Mouse (Mus musculus) neural tube, embryonic 12.5 days (tissue): Measurements from ENCODE around the gene Pip4k2a. TPM values are rescaled to one million over a fixed set of nuclear protein-coding genes. Genes with fewer than 3 reads are reported as not detected.
"Not testable (repeated sequence)": the region's sequence is repeated elsewhere in the genome, so short reads cannot be mapped to it uniquely, and the experiment has no call there.

ENCODE experiments used
- ATAC-seq: fragments of 200-750 bp; cut with Nextera tagmentation; 2 replicates; pipeline ENCODE4 v1.8.0; 2017; ENCODE audit warnings: low read depth, mild to moderate bottlenecking, moderate TSS enrichment, moderate library complexity; ENCODE audit not compliant: low FRiP score
- H3K27ac ChIP-seq: fragments of 300-500 bp; sonication (generic); 2 replicates; pipeline ENCODE4 v1.5.1; 2016
- H3K27me3 ChIP-seq: fragments of 300-500 bp; sonication (generic); replicated peaks from 2 replicates; pipeline ENCODE4 v1.6.1; 2016; ENCODE audit warnings: mild to moderate bottlenecking
- H3K36me3 ChIP-seq: fragments of 300-500 bp; sonication (generic); 2 replicates; pipeline ENCODE4 v1.6.1; 2016; ENCODE audit warnings: mild to moderate bottlenecking
- H3K4me1 ChIP-seq: fragments of 300-500 bp; sonication (generic); 2 replicates; pipeline ENCODE4 v1.6.1; 2016
- H3K4me2 ChIP-seq: fragments of 300-500 bp; sonication (generic); replicated peaks from 2 replicates; pipeline ENCODE4 v1.6.1; 2016; ENCODE audit warnings: mild to moderate bottlenecking
- H3K4me3 ChIP-seq: fragments of 300-500 bp; sonication (generic); 2 replicates; pipeline ENCODE4 v1.5.1; 2016
- H3K9ac ChIP-seq: fragments of 300-500 bp; sonication (generic); 2 replicates; pipeline ENCODE4 v1.6.1; 2016; ENCODE audit warnings: mild to moderate bottlenecking
- H3K9me3 ChIP-seq: fragments of 300-500 bp; sonication (generic); 2 replicates; pipeline ENCODE4 v1.6.1; 2016; ENCODE audit warnings: mild to moderate bottlenecking
- WGBS: fragments of 180-500 bp; shearing (Covaris S2); methylation state at CpG from one replicate; pipeline ENCODE4 v1.1.7; 2016; 5-methylcytosine and 5-hydroxymethylcytosine counted together
- polyA plus RNA-seq: library from polyadenylated mRNA; unstranded; fragments of >200 nt; fragmentation: Nextera tagmentation; extraction: Ambion mirVana; gene quantifications from 2 replicates; pipeline ENCODE4 v1.2.1, GENCODE M21; 2016

Gene Pip4k2a
- 14.3 and 15.1 TPM in 2 replicates for polyA plus RNA-seq

GRCm38 (mm10) chr2:18998054-18998478, at the start of gene Pip4k2a, which contains the start of gene 4930426L09Rik:
Pip4k2a (minus strand) TSS chr2:18998126.
4930426L09Rik (plus strand) TSS chr2:18998343.
- WGBS: 0% methylated on average over 48 of the region's 66 CpGs
- ATAC-seq: peak; percentile 97
- Histone ChIP-seq H3K9me3 (no peaks in the 10 kb centered on the region), H3K27me3 (no peaks in the 10 kb centered on the region), H3K27ac (peak within 1 kb of the TSS; percentile 83), H3K4me1 (peaks cover 10% of the 10 kb centered on the region; the same call in 1 of the 2 replicates), H3K4me3 (peak within 1 kb of the TSS; percentile 79), H3K4me2 (peak within 1 kb of the TSS; percentile 97), H3K9ac (peak within 1 kb of the TSS; percentile 76), H3K36me3 (no peaks in the 10 kb centered on the region)

DNA sequence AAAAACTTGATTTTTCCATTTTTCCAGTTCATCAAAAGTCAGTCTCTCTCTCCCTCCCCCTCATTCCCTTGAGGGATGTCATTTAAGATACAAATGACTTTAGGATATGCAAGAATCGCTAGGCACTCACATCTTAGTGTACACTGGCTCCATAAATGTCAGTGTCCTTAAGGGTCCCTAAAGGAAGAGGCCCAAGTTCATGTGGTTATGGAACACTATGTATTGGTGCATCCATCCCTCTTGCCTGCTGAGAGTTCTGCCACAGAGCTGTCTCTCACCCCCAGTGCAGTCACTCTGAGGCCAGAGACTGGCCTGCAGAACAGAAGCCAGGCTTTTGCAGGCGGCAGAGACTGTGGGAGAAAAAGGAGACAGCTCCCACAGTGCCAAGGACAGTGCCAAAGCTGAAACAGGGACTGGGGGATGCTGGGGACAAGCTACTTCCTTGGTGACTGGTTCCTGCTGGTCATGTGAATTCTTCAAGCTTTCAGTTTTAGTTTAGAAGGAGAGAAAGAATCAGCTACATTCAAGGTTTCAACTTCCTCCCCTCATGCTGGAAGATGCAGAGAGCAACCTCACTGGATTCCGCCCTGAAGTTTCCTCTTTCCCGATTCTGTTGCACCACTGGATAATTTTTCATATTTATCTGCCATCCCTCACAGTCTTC, 40.1 kb upstream of the Pip4k2a start:
- no peak overlapping the region for H3K4me2 ChIP-seq
- no peaks in the 10 kb centered on the region for H3K27me3 ChIP-seq
- no peak overlapping the region for H3K4me3 ChIP-seq
- H3K9ac ChIP-seq: no peak overlapping the region
- no peaks in the 10 kb centered on the region for H3K4me1 ChIP-seq
- no peaks in the 10 kb centered on the region for H3K36me3 ChIP-seq
- no peak overlapping the region for H3K27ac ChIP-seq
- 81% methylated on average over 4 of the region's 4 CpGs for WGBS
- H3K9me3 ChIP-seq: no peaks in the 10 kb centered on the region
- ATAC-seq: no peak

DNA sequence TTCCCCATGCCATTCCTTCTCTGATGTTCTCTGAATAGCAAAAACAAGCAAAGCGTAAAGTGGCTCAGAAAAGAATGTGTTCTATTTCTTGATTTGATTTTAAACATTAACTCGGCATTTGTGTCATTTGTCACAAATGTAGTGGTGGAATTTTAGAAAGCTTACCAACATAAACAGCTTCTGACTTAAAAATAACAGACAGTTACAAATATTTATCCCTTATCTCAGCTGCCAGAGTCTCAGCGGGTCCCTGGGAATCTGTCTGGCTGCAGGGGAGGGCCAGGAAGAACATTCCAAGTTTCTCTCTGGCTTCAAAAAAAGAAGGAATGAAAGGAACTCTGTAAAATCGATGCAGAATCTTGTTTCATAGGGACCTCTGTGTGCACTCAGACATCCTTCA, 39.5 kb upstream of the Pip4k2a start:
- Histone ChIP-seq H3K4me3 (no peak overlapping the region), H3K27me3 (no peaks in the 10 kb centered on the region), H3K9me3 (no peaks in the 10 kb centered on the region), H3K27ac (no peak overlapping the region), H3K36me3 (no peaks in the 10 kb centered on the region), H3K4me1 (no peaks in the 10 kb centered on the region), H3K4me2 (no peak overlapping the region), H3K9ac (no peak overlapping the region)
- WGBS: 82% methylated on average over 4 of the region's 4 CpGs
- ATAC-seq: no peak

GRCm38 (mm10) chr2:19024807-19025206, 26.9 kb upstream of the Pip4k2a start:
- H3K9me3 ChIP-seq: no peaks in the 10 kb centered on the region
- no peak for ATAC-seq
- H3K4me1 ChIP-seq: no peaks in the 10 kb centered on the region
- 86% methylated on average over 2 of the region's 2 CpGs for WGBS
- H3K4me3 ChIP-seq: no peak overlapping the region
- H3K9ac ChIP-seq: no peak overlapping the region
- no peaks in the 10 kb centered on the region for H3K27me3 ChIP-seq
- H3K27ac ChIP-seq: no peak overlapping the region
- no peaks in the 10 kb centered on the region for H3K36me3 ChIP-seq
- H3K4me2 ChIP-seq: no peak overlapping the region

GRCm38 (mm10) chr2:19018034-19018433, 20.1 kb upstream of the Pip4k2a start:
- H3K9me3 ChIP-seq: no peaks in the 10 kb centered on the region
- 75% methylated on average over 2 of the region's 2 CpGs for WGBS
- H3K4me2 ChIP-seq: no peak overlapping the region
- H3K4me3 ChIP-seq: no peak overlapping the region
- H3K9ac ChIP-seq: no peak overlapping the region
- ATAC-seq: no peak
- no peaks in the 10 kb centered on the region for H3K36me3 ChIP-seq
- no peak overlapping the region for H3K27ac ChIP-seq
- no peaks in the 10 kb centered on the region for H3K27me3 ChIP-seq
- H3K4me1 ChIP-seq: no peaks in the 10 kb centered on the region

- no peak for ATAC-seq
- no peak overlapping the region for H3K4me2 ChIP-seq
Measured at GRCm38 (mm10) chr2:19016839-19017238, 18.9 kb upstream of the Pip4k2a start.

GRCm38 (mm10) chr2:19016348-19016747, 18.4 kb upstream of the Pip4k2a start:
- H3K27me3 ChIP-seq: no peaks in the 10 kb centered on the region
- H3K36me3 ChIP-seq: no peaks in the 10 kb centered on the region
- no peak overlapping the region for H3K4me2 ChIP-seq
- ATAC-seq: no peak
- H3K27ac ChIP-seq: no peak overlapping the region
- H3K4me3 ChIP-seq: no peak overlapping the region
- H3K4me1 ChIP-seq: no peaks in the 10 kb centered on the region
- H3K9me3 ChIP-seq: no peaks in the 10 kb centered on the region
- WGBS: 91% methylated on average over 5 of the region's 5 CpGs
- H3K9ac ChIP-seq: no peak overlapping the region

More at GRCm38 (mm10) chr2:19016839-19017238, 18.9 kb upstream of the Pip4k2a start:
- WGBS: 79% methylated on average over 1 of the region's 1 CpGs
- no peak overlapping the region for H3K9ac ChIP-seq
- no peak overlapping the region for H3K27ac ChIP-seq
- no peaks in the 10 kb centered on the region for H3K4me1 ChIP-seq
- no peaks in the 10 kb centered on the region for H3K9me3 ChIP-seq
- H3K27me3 ChIP-seq: no peaks in the 10 kb centered on the region
- H3K36me3 ChIP-seq: no peaks in the 10 kb centered on the region
- no peak overlapping the region for H3K4me3 ChIP-seq

DNA sequence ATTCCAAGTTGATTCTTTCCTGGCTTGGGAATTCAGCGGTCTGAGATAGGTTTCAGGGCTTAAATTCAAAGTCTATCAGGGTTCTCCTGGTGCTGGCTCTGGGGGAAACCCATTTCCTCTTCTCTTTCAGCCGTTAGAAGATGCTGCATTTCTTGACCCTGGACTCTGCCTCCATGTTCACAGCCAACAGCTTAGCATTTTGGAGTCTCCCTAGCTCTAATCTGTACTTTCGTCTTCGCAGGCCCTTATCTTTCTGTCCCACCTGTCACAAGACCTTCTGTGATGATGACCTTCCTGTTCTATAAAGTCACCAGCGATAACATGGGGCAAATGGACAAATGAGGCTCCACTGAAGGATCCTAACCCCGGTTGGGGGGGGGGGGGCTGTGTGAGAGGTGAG, 13.5 kb upstream of the Pip4k2a start:
- 94% methylated on average over 6 of the region's 6 CpGs for WGBS
- no peak overlapping the region for H3K9ac ChIP-seq
- H3K4me3 ChIP-seq: no peak overlapping the region
- H3K27ac ChIP-seq: no peak overlapping the region
- no peak for ATAC-seq
- H3K27me3 ChIP-seq: no peaks in the 10 kb centered on the region
- H3K4me1 ChIP-seq: no peaks in the 10 kb centered on the region
- no peaks in the 10 kb centered on the region for H3K9me3 ChIP-seq
- H3K36me3 ChIP-seq: no peaks in the 10 kb centered on the region
- H3K4me2 ChIP-seq: no peak overlapping the region

GRCm38 (mm10) chr2:19010541-19010940, 12.6 kb upstream of the Pip4k2a start:
- not testable (repeated sequence) for H3K4me3 ChIP-seq, H3K27ac ChIP-seq, H3K4me1 ChIP-seq, H3K36me3 ChIP-seq, ATAC-seq, H3K27me3 ChIP-seq, H3K9me3 ChIP-seq, H3K4me2 ChIP-seq, H3K9ac ChIP-seq
- WGBS: 57% methylated on average over 1 of the region's 1 CpGs

- Histone ChIP-seq H3K9ac (no peak overlapping the region), H3K27ac (no peak overlapping the region), H3K4me1 (no peaks in the 10 kb centered on the region), H3K27me3 (no peaks in the 10 kb centered on the region), H3K4me3 (no peak overlapping the region), H3K36me3 (no peaks in the 10 kb centered on the region), H3K4me2 (no peak overlapping the region), H3K9me3 (no peaks in the 10 kb centered on the region)
- no peak for ATAC-seq
- WGBS: 85% methylated on average over 4 of the region's 4 CpGs
Measured at GRCm38 (mm10) chr2:19007580-19007979, 9.7 kb upstream of the Pip4k2a start.

GRCm38 (mm10) chr2:19006124-19006523, 8.2 kb upstream of the Pip4k2a start:
- H3K36me3 ChIP-seq: no peaks in the 10 kb centered on the region
- H3K4me3 ChIP-seq: no peak overlapping the region
- H3K4me1 ChIP-seq: no peaks in the 10 kb centered on the region
- H3K27ac ChIP-seq: no peak overlapping the region
- no peaks in the 10 kb centered on the region for H3K9me3 ChIP-seq
- no peak overlapping the region for H3K4me2 ChIP-seq
- H3K9ac ChIP-seq: no peak overlapping the region
- H3K27me3 ChIP-seq: no peaks in the 10 kb centered on the region
- 77% methylated on average over 7 of the region's 7 CpGs for WGBS
- no peak for ATAC-seq

GRCm38 (mm10) chr2:19004801-19005200, 6.9 kb upstream of the Pip4k2a start:
- no peaks in the 10 kb centered on the region for H3K9me3 ChIP-seq
- H3K4me3 ChIP-seq: no peak overlapping the region
- no peaks in the 10 kb centered on the region for H3K36me3 ChIP-seq
- ATAC-seq: no peak
- H3K4me2 ChIP-seq: no peak overlapping the region
- H3K27me3 ChIP-seq: no peaks in the 10 kb centered on the region
- H3K4me1 ChIP-seq: no peaks in the 10 kb centered on the region
- H3K27ac ChIP-seq: no peak overlapping the region
- H3K9ac ChIP-seq: no peak overlapping the region
- WGBS: 82% methylated on average over 10 of the region's 10 CpGs

DNA sequence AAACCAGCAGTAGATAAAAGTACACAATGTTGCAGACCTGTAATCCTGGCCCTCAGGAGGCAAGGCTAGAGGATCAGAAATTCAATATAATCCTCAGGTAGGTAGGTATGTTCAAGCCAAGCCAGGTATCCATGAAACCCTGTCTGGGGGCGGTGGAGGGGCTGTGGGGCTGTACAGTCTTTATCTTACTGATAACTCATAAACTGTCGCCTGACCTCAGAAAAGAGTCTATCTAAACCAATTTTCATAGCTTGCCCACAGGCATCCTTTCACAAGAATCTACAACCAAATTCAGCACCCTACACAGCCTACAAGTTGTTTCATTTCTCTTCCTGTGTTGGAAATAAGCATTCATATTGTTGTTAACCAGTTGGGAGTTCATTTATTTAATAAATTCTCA, 1.5 kb upstream of the Pip4k2a start:
- ATAC-seq: no peak
- 93% methylated on average over 2 of the region's 2 CpGs for WGBS
- no peak overlapping the region for H3K4me3 ChIP-seq

More for the DNA sequence above, 1.5 kb upstream of the Pip4k2a start:
- no peak overlapping the region for H3K27ac ChIP-seq
- no peaks in the 10 kb centered on the region for H3K27me3 ChIP-seq
- H3K9ac ChIP-seq: no peak overlapping the region
- H3K9me3 ChIP-seq: no peaks in the 10 kb centered on the region
- H3K4me1 ChIP-seq: peaks cover 10% of the 10 kb centered on the region; the same call in 1 of the 2 replicates
- H3K4me2 ChIP-seq: no peak overlapping the region
- H3K36me3 ChIP-seq: no peaks in the 10 kb centered on the region
